Mouse (Mus musculus) MEL (cell line): ENCODE data around the gene Wdr82.

ENCODE experiments used
- ELF1 ChIP-seq: IDR thresholded peaks from 2 replicates; pipeline ENCODE4 v1.6.1; 2014; ENCODE audit warnings: low read depth, mild to moderate bottlenecking, inconsistent platforms, low read length, improper control_type of control experiment, moderate library complexity
- MEF2A ChIP-seq: IDR thresholded peaks from 2 replicates; pipeline ENCODE4 v1.6.1; 2014; ENCODE audit warnings: low read depth, mild to moderate bottlenecking, inconsistent platforms, low read length, improper control_type of control experiment; ENCODE audit not compliant: poor library complexity, insufficient replicate concordance, severe bottlenecking; ENCODE audit errors: extremely low read depth
- POLR2A ChIP-seq, 2 experiments: IDR thresholded peaks; 2 replicates each; pipeline ENCODE4 v1.6.1; 2011 to 2012; ENCODE audit warnings: low read length in 2 of 2, mild to moderate bottlenecking in 2 of 2, control low read depth in 1 of 2, improper control_type of control experiment in 1 of 2, low read depth in 1 of 2, moderate library complexity in 1 of 2; ENCODE audit not compliant: control insufficient read depth in 1 of 2, insufficient read depth in 1 of 2, poor library complexity in 1 of 2
- TCF12 ChIP-seq: IDR thresholded peaks from 2 replicates; pipeline ENCODE4 v1.6.1; 2014; ENCODE audit warnings: low read depth, mild to moderate bottlenecking, inconsistent platforms, low read length, improper control_type of control experiment, moderate library complexity

DNA sequence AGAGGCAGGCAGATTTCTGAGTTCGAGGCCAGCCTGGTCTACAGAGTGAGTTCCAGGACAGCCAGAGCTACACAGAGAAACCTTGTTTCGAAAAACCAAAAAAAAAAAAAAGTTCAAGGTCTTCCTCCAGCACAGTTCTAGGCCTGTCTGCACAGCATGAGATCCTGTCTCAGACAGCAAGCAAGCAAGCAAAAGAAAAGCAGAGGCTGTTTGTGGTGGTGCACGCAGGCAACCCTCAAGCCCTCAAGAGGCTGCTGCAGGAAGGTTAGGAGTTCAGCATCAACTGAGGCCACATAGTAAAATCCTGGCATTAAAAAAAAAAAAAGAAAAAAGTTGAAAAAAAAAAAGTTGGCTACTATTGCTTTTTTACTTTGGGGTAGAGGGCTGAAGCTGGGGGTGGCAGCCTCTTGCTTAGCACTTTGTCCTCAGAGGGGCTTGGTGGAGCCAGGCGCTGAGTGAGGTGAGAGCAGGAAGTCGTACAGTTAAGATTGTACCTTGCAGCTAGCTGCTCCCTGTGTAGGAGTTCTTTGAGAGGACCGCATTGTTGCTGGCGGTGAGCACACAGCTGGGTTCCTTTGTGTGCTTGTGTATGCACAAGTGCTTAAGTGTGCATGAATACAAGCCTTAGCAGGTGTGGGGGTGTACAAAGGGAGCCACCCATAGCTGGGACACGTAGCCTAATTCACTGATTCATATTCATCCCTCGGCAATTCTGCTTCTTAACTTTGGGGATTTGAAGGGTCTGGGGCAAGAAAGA, 40.3 kb downstream of the Wdr82 start:
- TF ChIP-seq ELF1 (no peak), TCF12 (no peak), POLR2A (IDR thresholded peaks at IDR 0.05; ENCODE audit: control insufficient read depth in 1 of 2, insufficient read depth in 1 of 2, low read depth in 1 of 2, low read length in 2 of 2, poor library complexity in 1 of 2) (no peak), MEF2A (no peak)
